Mouse (Mus musculus) frontal cortex, postnatal 10 days (tissue): ENCODE results near the gene Eaf2.

Experiments used
- DNase-seq, 2 experiments: peaks; one replicate each; pipeline ENCODE4 v3.0.0; 2022; ENCODE audit warnings: low spot score in 2 of 2, mixed read lengths in 1 of 2

Gene Eaf2

DNA sequence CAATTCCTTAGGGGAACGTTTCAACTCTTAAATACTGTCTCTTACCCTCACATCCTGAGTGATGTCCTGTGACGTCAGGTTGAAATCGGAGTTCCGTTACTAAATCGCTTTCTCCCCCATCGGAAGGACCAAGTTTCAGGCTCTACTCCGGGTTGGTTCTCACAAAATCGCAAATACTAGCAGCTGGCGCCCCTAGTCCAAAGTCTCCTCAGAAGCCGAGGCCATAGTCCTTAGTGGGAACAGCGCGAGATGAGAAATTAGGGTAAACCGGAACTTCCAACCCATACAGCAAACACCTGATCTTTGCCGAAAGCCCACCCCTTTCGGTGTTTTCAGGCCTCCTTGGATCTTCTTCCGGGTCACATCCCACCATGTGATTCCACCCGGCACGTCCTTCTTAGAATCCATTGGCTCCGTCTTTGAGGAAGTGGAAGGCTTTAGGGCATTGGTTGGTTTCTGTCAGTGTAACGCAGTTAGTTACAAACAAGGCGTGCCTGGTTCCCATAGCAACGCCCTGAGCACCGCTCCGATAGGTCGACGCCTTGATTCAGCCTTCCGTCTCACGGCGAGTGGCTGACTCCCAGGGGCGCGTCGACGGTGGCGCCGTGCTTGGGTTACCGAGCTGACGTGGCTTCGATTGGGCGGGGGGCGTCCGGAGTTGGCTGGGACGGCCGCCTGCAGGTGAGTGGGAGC lies at the start of gene Eaf2, which contains the start of gene Golgb1:
TSS of gene Eaf2 (minus strand) at position 421 of the 693 bp plus-strand sequence.
TSS of gene Golgb1 (plus strand) at position 558 of the 693 bp plus-strand sequence.
- peak; percentile 97 to 99 for DNase-seq

DNA sequence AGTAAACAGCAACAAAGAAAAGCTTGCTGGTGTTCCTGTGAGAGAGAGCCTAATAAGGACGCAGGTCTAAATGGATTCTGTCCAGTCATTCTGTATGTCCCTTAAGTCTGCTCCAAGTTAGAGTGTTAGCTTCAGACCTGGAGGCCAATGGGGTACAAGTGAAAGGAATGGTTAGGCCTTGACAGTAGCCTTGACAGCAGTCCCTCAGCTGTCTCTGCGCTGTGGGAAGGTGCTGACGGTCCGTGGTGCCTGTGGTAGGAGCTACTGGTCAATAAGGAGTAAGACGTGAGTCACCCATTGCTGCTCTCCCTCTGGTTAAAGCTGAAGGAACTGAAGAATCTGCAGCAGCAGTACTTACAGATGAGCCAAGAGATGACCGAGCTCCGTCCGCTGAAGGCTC lies 49.5 kb upstream of the Eaf2 start:
- no peak for DNase-seq

DNA sequence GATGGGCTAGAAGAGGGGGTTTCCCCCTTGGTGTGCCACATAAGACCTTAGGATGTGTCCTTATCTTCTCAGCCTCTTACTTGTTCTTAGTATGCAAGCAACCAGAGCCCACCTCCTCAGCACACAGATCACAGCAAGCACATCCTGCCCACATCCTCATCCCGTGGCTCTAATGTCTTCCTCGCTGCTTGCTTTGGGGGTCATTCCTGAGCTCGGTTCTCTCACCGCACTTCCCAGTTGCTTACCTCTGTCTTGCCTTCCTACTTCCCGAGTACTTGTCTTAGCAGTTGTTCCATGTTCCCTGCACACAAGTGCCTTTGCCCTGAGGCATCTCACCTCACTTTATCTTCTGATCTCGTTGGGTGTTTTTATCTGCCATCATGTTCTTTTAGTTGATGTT lies 47.2 kb upstream of the Eaf2 start:
- DNase-seq = no peak

DNA sequence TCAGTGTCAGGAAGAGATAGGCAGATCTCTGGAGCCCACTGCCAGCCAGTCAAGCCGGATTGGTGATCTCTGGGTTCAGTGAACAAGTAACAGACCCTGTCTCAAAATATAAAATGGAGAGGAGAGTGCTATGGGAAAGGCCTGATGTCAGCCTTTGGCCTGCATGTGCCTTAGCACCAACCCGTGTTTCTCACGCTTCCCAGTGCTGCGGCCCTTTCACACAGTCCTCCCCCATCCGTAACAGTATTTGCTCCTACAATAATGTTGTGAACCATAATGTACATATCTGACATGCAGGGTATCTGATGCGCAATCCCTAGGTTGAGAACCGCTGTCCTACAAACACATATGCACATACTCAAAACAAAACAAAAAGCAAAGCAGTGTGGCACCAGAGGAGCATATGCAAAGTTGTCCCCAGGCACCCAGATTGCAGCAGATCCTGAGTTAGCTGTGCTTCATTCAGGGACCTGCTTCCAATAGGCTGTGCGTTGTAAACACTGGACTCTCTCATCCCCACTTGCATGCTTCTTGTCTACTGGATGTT lies 46.3 kb upstream of the Eaf2 start:
- no peak for DNase-seq

DNA sequence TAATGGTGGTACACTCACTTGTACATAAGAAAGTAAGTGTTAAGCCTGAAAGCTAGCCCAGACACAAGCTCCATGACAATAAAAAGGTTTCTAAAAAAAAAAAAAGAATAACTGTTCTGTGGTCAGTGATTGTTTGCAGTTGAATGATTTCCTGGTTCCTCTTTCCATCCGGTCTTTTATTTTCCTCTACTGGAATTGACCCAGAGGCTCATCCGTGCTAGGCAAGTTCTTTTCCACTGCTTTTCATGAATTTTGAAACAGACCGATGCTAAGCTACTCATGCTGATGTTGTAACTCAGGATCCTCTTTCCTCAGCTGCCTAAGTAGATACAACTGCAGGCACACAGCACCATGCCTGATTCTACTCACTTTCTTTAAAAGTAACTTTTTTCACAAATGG lies 45.6 kb upstream of the Eaf2 start:
- no peak for DNase-seq

DNA sequence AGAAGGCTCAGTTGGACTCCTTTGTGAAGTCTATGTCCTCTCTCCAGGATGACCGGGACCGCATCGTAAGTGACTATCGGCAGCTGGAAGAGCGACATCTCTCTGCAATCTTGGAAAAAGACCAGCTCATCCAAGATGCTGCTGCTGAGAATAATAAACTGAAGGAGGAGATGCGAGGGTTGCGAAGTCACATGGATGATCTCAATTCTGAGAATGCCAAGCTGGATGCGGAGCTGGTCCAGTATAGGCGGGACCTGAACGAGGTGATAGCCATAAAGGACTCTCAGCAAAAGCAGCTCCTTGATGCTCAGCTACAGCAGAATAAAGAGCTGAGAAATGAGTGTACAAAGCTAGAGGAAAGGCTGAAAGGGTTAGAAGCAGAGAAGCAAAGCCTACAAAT lies 43.7 kb upstream of the Eaf2 start:
- DNase-seq = no peak

DNA sequence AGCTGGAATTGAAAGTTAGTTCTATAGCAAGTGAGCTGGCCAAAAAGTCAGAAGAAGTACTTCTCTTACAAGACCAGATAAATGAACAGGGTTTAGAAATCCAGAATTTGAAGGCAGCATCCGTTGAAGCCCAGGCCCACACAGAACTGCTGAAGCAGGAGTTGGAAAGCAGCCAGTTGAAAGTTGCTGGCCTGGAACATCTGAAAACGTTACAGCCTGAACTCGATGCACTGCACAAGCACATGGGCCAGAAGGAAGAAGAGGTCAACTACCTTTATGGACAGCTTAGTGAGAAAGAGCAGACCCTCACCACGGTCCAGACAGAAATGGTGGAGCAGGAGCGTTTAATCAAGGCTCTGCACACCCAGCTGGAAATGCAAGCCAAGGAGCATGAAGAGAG lies 39.4 kb upstream of the Eaf2 start:
- DNase-seq = no peak

DNA sequence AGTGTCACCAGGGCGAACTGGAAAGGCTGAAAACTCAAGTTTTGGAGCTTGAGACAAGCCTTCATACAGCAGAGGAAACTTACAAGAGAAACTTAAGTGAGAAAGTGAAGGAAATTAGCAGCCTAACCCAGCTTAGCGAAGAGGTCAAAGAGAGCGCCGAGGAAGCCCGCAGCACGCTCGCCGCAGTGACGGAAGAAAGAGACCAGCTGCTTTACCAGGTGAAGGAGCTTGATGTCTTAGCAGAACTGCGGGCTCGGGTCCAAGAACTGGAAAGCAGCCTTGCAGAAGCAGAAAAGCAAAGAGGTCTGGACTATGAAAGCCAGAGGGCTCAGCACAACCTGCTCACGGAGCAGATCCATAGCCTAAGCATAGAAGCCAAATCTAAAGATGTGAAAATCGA lies 37.5 kb upstream of the Eaf2 start:
- DNase-seq = no peak

DNA sequence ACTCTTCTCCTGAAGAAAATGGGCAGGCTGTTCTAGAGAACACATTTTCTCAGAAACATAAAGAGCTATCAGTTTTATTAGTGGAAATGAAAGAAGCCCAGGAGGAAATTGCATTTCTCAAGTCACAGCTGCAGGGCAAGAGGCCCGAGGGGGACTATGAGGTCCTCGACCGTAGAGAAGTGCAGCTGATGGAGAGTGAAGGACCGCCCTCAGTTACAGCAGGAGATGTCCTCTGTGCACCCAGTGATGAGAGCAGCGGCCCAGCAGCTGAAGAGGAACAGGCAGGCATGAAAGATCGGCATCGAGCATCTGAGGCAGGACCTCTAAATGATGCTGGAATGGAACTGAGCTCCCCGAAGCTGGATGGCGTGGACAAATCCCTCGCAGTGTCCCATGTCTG lies 37.1 kb upstream of the Eaf2 start:
- no peak for DNase-seq

DNA sequence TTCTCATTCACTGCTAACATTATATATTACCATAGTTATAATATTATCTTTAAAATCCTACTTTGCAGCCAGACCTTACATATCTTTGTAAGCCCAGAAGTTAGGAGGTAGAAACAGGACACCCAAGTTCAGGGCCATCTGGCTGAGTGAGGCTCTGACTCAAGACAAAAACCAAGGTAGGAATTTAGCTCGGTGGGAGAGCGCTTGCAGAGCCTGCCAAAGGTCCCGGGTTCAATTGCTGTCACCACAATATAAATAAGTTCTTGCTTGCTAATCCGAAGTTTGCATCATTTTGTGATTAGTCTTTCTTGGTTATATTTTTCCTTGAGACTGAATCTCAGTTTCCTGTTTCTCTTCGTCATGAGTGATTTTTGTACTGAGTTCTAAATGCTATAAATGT lies 28.4 kb upstream of the Eaf2 start:
- no peak for DNase-seq

DNA sequence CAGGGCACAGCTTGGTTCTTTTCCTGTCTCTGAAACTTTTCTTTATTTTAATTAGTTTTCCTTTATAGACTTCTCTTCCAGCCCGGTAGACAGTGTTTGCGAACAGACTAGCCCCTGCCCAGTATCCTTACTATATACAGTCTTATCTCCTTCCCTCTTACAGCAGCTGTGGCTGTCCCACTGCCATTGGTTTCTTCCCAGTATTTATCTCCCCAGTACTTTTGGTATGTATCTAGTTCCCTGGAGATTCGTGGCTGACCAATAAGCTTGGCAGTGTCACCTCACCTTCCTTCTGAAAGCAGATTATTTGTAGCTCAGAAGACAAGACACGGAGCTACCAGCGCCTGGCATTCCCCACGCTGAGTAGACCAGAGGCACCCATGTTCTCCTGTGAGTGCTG lies 21.9 kb upstream of the Eaf2 start:
- no peak for DNase-seq

DNA sequence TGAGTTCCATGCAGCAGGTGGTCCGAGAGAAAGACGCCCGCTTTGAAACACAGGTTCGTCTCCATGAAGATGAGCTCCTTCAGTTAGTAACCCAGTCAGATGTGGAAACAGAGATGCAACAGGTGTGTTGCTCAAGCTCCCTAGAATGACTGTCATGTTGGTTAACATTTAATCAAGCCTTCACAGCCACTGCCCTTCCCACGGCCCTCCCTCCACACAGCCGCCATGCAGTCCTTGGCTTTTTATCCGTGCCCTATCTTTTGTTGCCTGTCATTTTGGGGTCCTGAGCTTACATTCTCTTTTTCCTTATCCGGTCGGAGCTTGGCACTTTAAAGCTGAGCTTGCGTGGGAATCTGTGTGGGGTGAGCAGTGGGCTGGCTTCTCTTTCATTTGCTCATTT lies 18.5 kb upstream of the Eaf2 start:
- DNase-seq = no peak

DNA sequence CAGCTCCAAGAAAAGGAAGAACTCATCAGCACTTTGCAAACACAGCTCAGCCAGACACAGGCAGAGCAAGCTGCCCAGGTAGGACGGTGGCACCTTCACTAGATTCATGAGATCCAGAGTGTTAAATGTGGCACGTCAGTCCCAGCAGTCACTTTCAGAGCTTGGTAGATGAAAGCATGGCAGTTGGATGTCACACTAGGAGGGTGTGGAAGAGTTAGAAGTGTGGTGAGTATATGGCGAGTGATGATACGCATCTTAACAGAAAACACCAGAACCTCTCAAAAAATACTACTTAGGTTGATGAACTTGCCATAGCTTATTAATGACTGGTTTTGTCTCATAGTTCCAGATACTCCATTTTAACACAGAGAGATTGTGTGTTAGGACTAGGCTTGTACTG lies 16.6 kb upstream of the Eaf2 start:
- DNase-seq = no peak

DNA sequence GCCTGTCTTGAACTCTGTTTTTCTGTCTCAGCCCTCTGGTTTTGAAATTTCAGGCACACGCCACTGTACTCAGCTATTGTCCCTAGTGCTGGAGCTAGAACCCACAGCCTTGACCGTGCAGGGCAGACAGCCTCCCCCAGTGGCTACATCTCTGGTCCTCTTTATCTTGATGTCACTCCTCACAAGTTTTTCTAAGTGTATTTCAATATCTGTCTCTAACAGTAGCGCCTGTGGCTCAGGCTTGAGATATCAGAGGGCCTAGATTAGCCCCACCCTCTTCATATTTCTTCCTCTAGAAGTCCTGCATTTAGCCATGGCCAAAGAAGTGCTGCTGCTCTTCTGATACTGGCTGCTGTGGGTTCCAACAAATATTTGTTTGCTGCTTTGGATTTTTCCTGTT lies 15.8 kb upstream of the Eaf2 start:
- no peak for DNase-seq

DNA sequence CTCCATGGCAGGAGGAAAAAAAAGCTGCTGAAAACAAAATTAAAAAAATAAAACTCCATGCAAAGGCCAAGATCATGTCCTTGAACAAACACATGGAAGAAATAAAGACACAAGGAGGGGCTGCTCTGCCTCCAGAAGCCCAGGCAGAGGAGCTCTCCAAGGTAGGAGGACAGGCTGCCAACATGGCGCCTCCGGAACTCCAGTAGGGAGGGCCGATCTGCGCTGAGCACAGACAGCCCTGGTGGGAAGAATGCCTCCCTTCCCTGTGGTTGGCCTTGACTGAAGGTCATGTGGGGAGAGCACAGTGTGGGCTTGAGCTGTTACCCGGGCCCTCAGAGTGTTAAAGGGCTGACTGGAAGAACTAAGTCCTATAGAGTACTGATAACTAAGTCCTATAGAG lies 12.7 kb upstream of the Eaf2 start:
- DNase-seq = no peak

DNA sequence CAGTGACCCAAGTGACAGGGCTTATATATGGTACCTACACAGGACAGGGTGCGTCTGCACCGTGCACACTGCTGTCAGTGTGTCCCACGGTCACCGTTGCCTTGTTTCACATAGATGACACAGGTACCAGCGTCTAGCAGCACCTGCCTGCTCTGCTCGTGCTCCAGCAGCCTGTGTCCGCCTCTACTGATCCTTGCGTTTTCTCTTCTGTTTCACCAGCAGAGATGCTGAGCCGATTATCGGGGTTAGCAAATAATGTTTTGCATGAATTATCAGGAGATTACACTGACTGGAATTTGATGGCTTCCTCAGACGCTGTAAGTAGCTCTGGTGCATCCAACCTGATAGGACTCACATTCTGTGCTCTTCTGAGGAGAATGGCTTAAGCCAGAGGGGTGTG lies 11.1 kb upstream of the Eaf2 start:
- DNase-seq = no peak

DNA sequence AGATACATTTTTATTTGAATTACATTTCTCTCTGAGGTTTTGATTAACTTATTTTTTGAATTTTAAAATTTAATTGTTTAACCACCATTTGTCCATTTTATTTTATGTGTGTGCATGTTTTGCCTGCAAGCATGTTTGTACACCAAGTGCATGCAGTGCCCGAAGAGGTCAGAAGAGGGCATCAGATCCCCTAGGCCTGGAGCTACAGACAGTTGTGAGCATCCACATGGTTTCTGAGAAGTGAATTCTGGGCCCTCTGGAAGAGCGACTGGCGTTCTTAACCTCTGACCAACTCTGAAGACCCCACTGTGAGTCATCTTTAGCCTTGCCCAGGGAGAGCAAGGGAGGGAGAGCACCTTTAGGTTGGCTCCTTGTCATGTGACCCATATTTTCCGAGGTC lies 10.1 kb upstream of the Eaf2 start:
- DNase-seq = no peak

DNA sequence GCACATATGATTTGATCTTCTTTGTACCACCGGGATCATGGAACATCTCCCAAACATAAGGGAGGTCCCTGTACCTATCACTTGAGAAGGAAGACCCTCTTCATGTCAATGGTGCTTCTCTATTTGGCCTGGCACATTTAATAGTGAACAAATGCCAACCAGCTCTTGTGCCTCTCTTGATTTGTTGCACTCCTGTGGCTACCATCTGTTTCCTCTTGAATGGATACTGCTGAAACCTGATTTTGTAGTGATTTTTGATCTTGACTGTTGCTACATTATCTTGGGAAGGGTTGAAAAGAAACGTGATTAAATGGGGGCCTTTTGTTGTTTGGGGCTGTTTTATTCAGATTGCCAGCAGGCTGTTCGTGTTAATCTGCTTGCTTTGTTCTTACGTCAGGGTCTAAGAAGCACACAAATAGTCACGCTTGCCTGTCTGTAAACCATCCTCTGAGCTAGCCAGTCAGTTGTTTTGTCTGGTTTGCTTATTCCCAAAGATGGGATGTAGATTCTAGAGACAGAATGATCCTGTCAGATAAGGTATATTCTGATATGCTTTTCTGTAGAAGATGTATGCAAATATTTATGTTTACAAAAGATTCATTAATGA lies 8.0 kb upstream of the Eaf2 start:
- DNase-seq = no peak

DNA sequence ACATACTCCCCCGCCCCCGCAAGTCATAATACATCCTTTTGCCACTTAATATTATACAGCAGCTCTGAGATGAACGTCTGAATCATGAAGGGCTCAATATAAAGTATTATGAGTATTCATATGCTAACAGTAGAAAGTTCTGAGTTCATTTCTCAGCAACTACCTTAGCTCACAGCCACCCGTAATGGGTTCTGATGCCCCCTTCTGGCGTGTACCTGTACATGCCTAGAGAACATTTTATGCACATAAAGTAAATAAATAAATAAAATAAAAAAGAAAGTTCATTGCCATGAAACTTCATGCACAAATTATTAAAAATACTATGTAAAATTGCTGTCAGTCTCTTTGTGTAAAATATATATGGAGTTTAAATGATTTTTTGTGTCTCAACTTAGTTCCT lies 2.5 kb upstream of the Eaf2 start:
- DNase-seq = no peak

DNA sequence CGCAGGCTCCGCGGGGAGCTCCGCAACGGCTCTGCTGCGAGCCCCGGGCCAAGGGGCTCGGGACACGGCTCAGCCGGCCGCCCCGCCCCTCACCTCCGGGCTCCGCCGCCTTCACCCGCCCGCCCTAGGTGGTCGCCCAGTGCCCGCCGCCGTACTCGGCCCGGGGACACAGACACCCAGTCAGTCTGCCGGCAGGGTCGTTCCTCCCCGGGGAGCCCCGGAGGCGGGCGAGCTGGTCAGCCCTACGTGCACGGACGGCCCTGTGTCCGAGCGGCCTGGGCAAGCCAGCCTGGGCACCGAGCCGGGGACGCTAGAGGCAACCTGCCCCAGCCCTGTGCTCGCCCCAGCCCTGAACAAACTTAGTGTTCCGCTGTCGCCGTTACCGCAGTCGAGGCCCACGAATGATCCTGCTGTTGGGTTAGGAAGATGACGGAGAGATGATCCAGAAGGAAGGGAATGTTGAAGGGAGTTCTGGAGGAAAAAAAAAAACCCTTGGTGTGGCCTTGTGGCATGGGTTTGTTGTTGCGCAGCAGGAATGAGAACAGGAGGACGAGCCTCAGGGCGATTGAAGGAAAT lies 561 bp upstream of the Eaf2 start:
- DNase-seq = peak in 1 of 2 experiments; percentile 53

DNA sequence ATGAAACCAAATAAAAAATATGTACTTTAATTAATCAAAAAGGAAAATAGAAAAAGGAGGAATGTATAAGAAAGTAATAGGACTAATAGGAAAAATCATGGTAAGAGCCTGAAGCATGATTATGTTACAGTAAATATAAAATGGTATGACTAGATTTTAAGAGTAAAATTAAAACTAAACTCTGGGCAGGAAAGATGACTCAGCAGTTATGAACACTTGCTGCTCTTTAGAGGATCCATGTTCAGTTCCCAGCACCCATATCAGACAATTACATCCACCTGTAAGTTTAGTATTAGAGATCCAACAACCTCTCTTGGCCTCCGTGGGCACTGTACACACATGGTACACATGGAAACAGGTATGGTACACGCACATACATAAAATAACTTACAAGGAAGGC lies 5.4 kb downstream of the Eaf2 start:
- no peak for DNase-seq

DNA sequence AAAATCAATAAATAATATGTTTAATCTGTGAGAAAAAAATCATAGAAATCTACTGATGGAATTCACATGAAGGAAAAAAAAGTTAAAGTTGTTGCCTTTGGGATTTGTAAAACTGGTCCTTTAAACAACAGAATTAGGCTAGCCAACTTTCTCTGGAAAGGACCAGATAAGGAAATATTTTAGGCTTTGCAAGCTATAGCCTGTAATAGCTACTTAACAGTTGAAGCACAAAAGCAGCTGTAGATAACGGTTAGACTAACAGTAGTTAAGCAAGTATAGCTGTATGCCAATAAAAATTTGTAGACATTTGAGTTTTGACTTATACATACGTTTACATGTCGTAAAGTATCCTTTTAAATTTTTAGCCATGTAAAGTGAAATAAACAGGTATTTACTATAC lies 11.2 kb downstream of the Eaf2 start:
- DNase-seq = no peak

DNA sequence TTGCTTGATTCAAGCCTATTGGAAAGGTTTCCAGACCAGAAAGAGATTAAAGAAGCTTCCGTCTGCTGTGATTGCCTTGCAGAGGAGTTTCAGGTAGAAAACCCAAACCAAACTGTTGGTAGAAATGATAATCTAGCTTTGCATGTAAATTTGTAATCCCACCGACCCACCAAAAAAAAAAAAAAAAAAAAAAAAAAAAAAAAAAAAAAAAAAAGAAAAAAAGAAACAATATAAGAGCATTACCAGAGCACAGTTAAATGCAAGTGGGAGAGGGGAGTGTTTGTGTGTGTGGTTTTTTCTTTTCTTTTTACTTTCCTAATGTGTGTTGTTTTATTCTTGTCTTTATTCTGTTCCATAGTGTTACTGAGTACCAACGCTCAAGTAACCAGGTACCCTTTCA lies 23.6 kb downstream of the Eaf2 start:
- DNase-seq = no peak
